13 mouse cellular contexts compared by ENCODE assay signal in genomic region chr2:134946911-134947310, GRCm38 (mm10).
A peak's percentile ranks its signal among the peaks of the same experiment; 100 is the strongest.
DNase-seq lines count a peak whose midpoint lies in the region; ATAC-seq and TF ChIP-seq lines count a peak whose summit lies in the region.
"Had no signal": no experiment of that assay in that cellular context is flagged by ENCODE, and none has a peak within 500 bp of the region (broad histone marks: within the 10 kb centered on the region; RNA-seq: fewer than 3 reads in every experiment).

No protein-coding gene starts in this region.

- no peak overlapping the region for H3K4me3 ChIP-seq in forebrain, postnatal 0 days (ENCODE audit: low read depth, low read length)
- H3K4me3 ChIP-seq: forebrain, embryonic 15.5 days; left cerebral cortex, adult 2 months; neural tube, embryonic 12.5 days had no signal

- no peak overlapping the region for H3K9ac ChIP-seq in forebrain, postnatal 0 days
- H3K9ac ChIP-seq: forebrain, embryonic 15.5 days; neural tube, embryonic 12.5 days had no signal

- no peak overlapping the region for H3K27ac ChIP-seq in forebrain, postnatal 0 days (ENCODE audit: low read depth, low read length)
- H3K27ac ChIP-seq: forebrain, embryonic 15.5 days; left cerebral cortex, adult 2 months; macrophage; neural tube, embryonic 12.5 days had no signal

- ATAC-seq in forebrain, postnatal 0 days, result no peak
- ATAC-seq in granulocyte monocyte progenitor cell, adult 5-6 weeks (replicated peaks; ENCODE audit: poor library complexity, severe bottlenecking), result no peak
- ATAC-seq: forebrain, embryonic 15.5 days had no signal

- H3K36me3 ChIP-seq in forebrain, postnatal 0 days (ENCODE audit: insufficient read depth), result no peaks in the 10 kb centered on the region
- H3K36me3 ChIP-seq: forebrain, embryonic 15.5 days; G1E; neural tube, embryonic 12.5 days had no signal

- no peaks in the 10 kb centered on the region for H3K4me1 ChIP-seq in forebrain, postnatal 0 days (ENCODE audit: insufficient read depth)
- H3K4me1 ChIP-seq: forebrain, embryonic 15.5 days; neural tube, embryonic 12.5 days had no signal

- WGBS in forebrain, postnatal 0 days, result 75% methylated on average over 1 of the region's 1 CpGs

- no peaks in the 10 kb centered on the region for H3K27me3 ChIP-seq in forebrain, postnatal 0 days (ENCODE audit: insufficient read depth, low read length)
- H3K27me3 ChIP-seq: forebrain, embryonic 15.5 days; neural tube, embryonic 12.5 days had no signal

- no peaks in the 10 kb centered on the region for H3K9me3 ChIP-seq in forebrain, postnatal 0 days (ENCODE audit: low read length)
- H3K9me3 ChIP-seq: forebrain, embryonic 15.5 days; G1E; neural tube, embryonic 12.5 days had no signal

- peak; percentile 7 for DNase-seq in urinary bladder, postnatal 14 days (ENCODE audit: low spot score)
- DNase-seq in urinary bladder, adult 2 months (ENCODE audit: low spot score), result no peak
- peak; percentile 25 for DNase-seq in fibroblast of lung, adult 2 months (ENCODE audit: low read depth)
- peak; percentile 77 for DNase-seq in kidney, postnatal 10 days
- DNase-seq in ovary, postnatal 36 days (ENCODE audit: low spot score), result peak; percentile 55
- DNase-seq in forebrain, postnatal 0 days, result no peak
- DNase-seq in left cerebral cortex, adult 9 months (ENCODE audit: low spot score in 2 of 2), result no peak

- no peak for TF ChIP-seq CTCF in forebrain, postnatal 0 days (IDR thresholded peaks at IDR 0.05; ENCODE audit: low read depth)

- H3K4me2 ChIP-seq in forebrain, postnatal 0 days (ENCODE audit: low read depth), result no peak overlapping the region
- H3K4me2 ChIP-seq: forebrain, embryonic 15.5 days; neural tube, embryonic 12.5 days had no signal

Comparison
In these comparisons a context has a peak if more than half of its experiments do, and no peak if none do; other contexts are left out.
1. DNase-seq: peak in urinary bladder, postnatal 14 days (single experiment), fibroblast of lung, adult 2 months (single experiment), kidney, postnatal 10 days (single experiment) and ovary, postnatal 36 days (single experiment); none in urinary bladder, adult 2 months (single experiment), forebrain, postnatal 0 days (single experiment) and left cerebral cortex, adult 9 months (0 of 2).